Mouse (Mus musculus): ENCODE measurements around the gene Jmjd6. TPM values are rescaled to one million over a fixed set of nuclear protein-coding genes. Genes with fewer than 3 reads are reported as not detected.

Jmjd6 gene
- total RNA-seq, 2 experiments from 2014 or later: 36.0 to 38.4 TPM

DNA sequence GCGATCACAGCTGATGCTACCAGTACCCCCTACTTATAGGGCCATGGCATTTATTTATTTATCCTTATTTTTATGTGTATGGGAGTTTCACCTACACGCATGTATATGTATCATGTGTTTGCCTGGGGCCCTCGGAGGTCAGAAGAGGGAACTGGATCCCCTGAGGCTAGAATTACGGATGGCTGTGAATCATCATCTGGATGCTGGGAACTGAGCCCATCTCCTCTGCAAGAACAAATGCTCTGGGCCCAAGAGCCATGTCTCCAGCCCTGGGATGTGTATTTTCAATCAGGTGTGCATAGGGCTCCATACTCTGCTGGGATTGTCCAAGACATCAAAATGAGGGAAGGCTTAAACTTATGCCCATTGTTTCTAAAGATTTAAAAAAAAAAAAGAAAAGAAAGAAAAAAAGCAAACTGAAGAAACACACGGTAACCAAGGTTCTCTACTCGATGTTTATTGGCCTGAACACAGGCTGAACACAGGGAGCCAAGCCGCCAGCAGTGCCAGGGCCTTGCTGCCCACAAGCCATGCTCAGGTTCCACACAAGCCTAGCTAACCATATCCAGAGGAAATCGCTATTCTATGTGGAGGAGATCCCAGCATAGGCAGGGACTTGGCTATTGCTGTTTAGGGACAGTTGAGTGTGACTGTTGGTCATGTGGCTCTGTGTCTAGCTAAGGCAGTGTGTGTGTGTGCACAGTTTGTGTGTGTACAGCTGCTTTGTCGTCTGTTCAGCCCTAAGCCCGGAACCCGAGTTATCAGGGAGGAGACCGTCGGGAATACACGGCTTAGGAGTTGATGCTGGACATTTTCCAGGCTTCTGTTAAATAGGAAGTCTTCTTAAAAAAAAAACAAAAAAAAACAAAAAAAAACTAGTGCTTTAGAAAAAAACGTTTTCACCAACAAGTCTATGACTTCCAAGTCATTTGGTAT, 36.8 kb downstream of the Jmjd6 start:
- DNase-seq: no peak

DNA sequence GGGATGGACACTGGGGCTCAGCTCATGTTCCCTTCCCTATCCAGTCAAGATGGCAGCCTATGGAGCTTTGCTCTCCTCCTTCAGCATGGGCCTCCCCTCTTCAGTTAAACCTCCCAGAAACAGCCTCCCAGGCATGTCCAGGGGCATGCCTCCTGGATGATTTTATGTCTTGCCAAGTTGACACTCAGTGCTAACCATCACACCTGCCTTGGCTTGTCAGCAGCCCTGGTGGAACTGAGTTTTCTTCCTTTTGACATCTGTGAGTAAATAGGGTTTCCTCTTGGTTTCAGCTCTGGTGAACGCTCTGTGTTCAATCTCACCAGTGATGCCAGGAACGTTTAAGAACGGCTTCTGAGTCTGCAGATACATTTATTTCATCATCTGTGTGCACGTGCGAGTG, 40.5 kb downstream of the Jmjd6 start:
- DNase-seq: no peak

DNA sequence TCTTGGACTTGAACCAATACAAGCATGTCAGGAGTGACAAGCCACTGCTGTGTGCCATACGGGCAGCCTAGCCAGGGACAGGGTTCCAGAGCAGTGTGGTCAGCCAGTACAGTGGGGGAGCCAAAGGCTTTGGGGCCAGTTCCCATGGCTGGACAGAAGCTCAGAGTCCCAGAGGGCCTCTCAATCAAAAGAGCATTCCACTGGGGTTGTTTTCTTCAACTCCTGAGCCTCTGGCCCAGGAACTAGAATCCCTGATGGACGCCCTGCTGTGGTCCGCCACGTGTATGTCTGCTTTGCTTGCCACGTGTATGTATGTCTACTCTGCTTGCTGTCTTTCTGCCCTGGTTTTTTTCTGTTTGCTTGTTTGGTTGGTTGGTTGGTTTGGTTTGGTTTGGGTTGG, 42.1 kb downstream of the Jmjd6 start:
- DNase-seq: peak; percentile 40

DNA sequence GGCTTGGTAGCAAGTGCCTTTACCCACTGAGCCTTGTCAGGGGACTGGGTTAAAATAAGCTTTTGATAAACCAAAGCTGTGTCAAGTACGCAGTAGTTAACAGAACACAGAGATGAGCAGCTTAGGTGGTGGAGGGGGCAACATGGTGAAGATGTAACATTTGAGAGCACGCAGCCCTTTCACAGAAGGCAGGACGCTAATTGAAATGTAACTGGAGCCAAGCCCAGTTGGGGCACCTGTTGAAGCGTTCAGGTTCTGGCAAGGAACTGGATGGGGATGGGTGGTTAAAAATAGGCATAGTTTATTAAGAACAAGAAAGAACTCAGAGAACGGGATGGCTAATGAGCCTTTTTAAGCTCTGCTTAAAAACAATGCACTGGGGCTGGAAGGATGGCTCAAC, 43.9 kb downstream of the Jmjd6 start:
- DNase-seq: no peak

Other genes with a start within 250 kb of the Jmjd6 start
- gene Rhbdf2, start 216.4 kb downstream of the Jmjd6 start, total RNA-seq (2021): 10 to 100 TPM; 11.1 to 14.4 TPM
- gene Prcd, start 189.9 kb downstream of the Jmjd6 start, total RNA-seq (2021): 1 to 10 TPM; 4.1 to 6.0 TPM
- gene Cygb, start 189.1 kb downstream of the Jmjd6 start, total RNA-seq (2021): 10 to 100 TPM; 40.8 to 44.7 TPM
- gene St6galnac1, start 67.9 kb downstream of the Jmjd6 start, total RNA-seq (2021): under 1 TPM in 1 of 2 experiments, not detected in 1; 0.15 TPM
- gene Mxra7, start 15.4 kb downstream of the Jmjd6 start, total RNA-seq (2021): 10 to 100 TPM; 33.7 to 40.0 TPM
- 10 to 100 TPM; 29.1 to 35.3 TPM for gene Mettl23, start 171 bp downstream of the Jmjd6 start, total RNA-seq (2021)
- gene Mfsd11, start 9.0 kb upstream of the Jmjd6 start, total RNA-seq (2021): 10 to 100 TPM; 26.8 to 44.4 TPM
- gene Srsf2, start 9.6 kb upstream of the Jmjd6 start, total RNA-seq (2021): 100 to 1,000 TPM; 222 to 286 TPM
- 1 to 10 TPM in 1 of 2 experiments, under 1 TPM in 1; 0.81 to 1.3 TPM for gene Mgat5b, start 75.4 kb upstream of the Jmjd6 start, total RNA-seq (2021)

Measured in adrenal gland, postnatal 10 days (tissue).